Mouse (Mus musculus) forebrain, embryonic 10.5 days (tissue): ENCODE data around the gene Gtf2ird2. TPM values are rescaled to one million over a fixed set of nuclear protein-coding genes. Genes with fewer than 3 reads are reported as not detected.
A peak's percentile ranks its signal among the peaks of the same experiment; 100 is the strongest.

Experiments used
- DNase-seq: peaks from one replicate; pipeline ENCODE4 v3.0.0-alpha.2; 2017; ENCODE audit warnings: low spot score; ENCODE audit errors: extremely low spot score
- H3K27ac ChIP-seq: fragments of 300-500 bp; sonication (generic); 2 replicates; pipeline ENCODE4 v1.5.1; 2016; ENCODE audit warnings: mild to moderate bottlenecking
- H3K27me3 ChIP-seq: fragments of 300-500 bp; sonication (generic); 2 replicates; pipeline ENCODE4 v1.6.1; 2016; ENCODE audit warnings: mild to moderate bottlenecking; ENCODE audit not compliant: poor library complexity, severe bottlenecking
- H3K36me3 ChIP-seq: fragments of 300-500 bp; sonication (generic); replicated peaks from 2 replicates; pipeline ENCODE4 v1.6.1; 2016; ENCODE audit warnings: mild to moderate bottlenecking, moderate library complexity
- H3K4me1 ChIP-seq: fragments of 300-500 bp; sonication (generic); 2 replicates; pipeline ENCODE4 v1.6.1; 2016
- H3K4me3 ChIP-seq: fragments of 300-500 bp; sonication (generic); 2 replicates; pipeline ENCODE4 v1.5.1; 2016; ENCODE audit warnings: mild to moderate bottlenecking, moderate library complexity
- H3K9me3 ChIP-seq: fragments of 300-500 bp; sonication (generic); 2 replicates; pipeline ENCODE4 v1.6.1; 2016; ENCODE audit warnings: mild to moderate bottlenecking, moderate library complexity
- WGBS: fragments of 180-500 bp; shearing (Covaris S2); methylation state at CpG from one replicate; pipeline ENCODE4 v1.1.7; 2016; 5-methylcytosine and 5-hydroxymethylcytosine counted together
- polyA plus RNA-seq: library from polyadenylated mRNA; unstranded; fragments of >200 nt; fragmentation: Nextera tagmentation; extraction: Ambion mirVana; gene quantifications from 2 replicates; pipeline ENCODE4 v1.2.1, GENCODE M21; 2016

The Gtf2ird2 gene
- polyA plus RNA-seq, 1 experiment from 2014 or later = 7.6 TPM

- H3K36me3 ChIP-seq = no peaks in the 10 kb centered on the region
- H3K9me3 ChIP-seq = no peaks in the 10 kb centered on the region
- peak; percentile 59 for DNase-seq
- 43% methylated on average over 11 of the region's 11 CpGs for WGBS
- peak overlapping the region; percentile 75 for H3K27ac ChIP-seq
- H3K4me1 ChIP-seq = peaks cover 27% of the 10 kb centered on the region
- H3K27me3 ChIP-seq = peaks cover 13% of the 10 kb centered on the region
- no peak overlapping the region for H3K4me3 ChIP-seq
Measured at GRCm38 (mm10) chr5:134227574-134228248, 43.9 kb downstream of the Gtf2ird2 start.

DNA sequence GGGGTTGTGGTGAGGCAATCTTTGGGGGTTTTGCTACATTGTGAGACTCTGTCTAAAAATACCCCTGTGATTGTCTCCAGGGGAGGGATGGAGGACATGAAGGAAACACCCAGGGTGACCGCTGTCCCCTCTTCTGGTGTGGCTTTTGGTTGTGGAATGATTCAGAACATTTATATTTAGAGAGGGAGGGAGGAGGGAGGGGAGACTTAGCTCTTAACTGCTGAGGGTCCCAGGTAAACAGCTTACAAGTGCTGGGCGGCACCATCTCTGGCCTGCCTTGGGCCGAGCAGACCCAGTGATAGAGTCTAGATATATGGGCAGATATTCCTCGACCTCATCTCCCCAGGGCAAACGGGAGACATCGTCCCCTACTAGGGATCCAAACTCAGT is 44.4 kb downstream of the Gtf2ird2 start:
- Histone ChIP-seq H3K4me1 (peaks cover 32% of the 10 kb centered on the region), H3K27ac (peak overlapping the region; percentile 59), H3K36me3 (no peaks in the 10 kb centered on the region), H3K4me3 (no peak overlapping the region), H3K9me3 (no peaks in the 10 kb centered on the region), H3K27me3 (peaks cover 8% of the 10 kb centered on the region)
- 89% methylated on average over 6 of the region's 6 CpGs for WGBS
- no peak for DNase-seq

DNA sequence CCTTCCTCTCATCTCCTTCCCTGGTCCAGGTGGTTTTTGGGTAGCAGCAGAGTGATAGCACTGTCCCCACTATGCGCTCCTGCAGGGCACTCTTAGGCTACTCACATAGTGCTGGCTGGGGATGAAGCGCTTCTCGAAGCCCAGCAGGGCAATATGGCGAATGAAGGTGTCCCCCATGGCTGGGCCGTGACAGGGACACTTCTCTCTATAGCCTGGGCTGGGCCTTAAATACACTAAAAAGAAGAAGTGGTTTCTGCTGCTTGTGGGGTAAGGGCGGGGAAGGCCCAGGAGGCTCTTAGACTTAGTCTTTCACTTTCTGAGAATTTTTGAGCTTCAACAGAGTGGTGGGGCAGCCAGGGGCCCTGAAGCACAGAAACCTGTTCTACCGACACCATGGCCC is 45.6 kb downstream of the Gtf2ird2 start, which contains the start of gene Ncf1:
Ncf1 (minus strand) TSS at position 235 of the 400 bp plus-strand sequence.
- H3K4me1 ChIP-seq = peaks cover 43% of the 10 kb centered on the region
- H3K36me3 ChIP-seq = no peaks in the 10 kb centered on the region
- H3K4me3 ChIP-seq = no peak within 1 kb of the TSS
- H3K9me3 ChIP-seq = no peaks in the 10 kb centered on the region
- no peak for DNase-seq
- H3K27ac ChIP-seq = peak within 1 kb of the TSS; percentile 59; the same call in 1 of the 2 replicates
- WGBS = 84% methylated on average over 7 of the region's 7 CpGs
- H3K27me3 ChIP-seq = no peaks in the 10 kb centered on the region

- Histone ChIP-seq H3K4me3 (no peak overlapping the region), H3K4me1 (peaks cover 51% of the 10 kb centered on the region), H3K9me3 (no peaks in the 10 kb centered on the region), H3K27ac (no peak overlapping the region), H3K36me3 (peaks cover 19% of the 10 kb centered on the region), H3K27me3 (no peaks in the 10 kb centered on the region)
- WGBS = 90% methylated on average over 5 of the region's 5 CpGs
- DNase-seq = no peak
Measured at GRCm38 (mm10) chr5:134231376-134231775, 47.6 kb downstream of the Gtf2ird2 start.

DNA sequence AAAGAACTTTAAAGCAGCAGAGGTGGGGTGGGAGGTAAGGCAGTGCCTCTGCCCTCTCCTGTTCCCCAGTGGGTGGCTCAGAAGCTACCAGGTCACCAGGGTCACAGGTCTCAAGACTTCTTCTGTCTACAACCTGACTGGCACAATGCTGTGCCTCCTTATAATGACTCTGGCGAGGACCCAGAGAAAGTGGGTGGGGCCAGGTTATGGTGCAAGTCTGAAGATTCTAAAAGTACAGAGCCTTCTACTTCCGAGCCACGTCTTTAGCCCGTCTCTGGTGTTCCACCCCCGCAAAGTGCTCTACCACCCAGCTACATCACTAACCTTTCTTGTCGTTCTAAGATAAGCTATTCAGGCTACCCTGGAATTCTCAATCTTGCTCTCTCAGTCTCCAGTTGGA is 48.3 kb downstream of the Gtf2ird2 start:
- Histone ChIP-seq H3K27ac (0 out of 2 replicates have a peak overlapping the region, but pooled peaks have one; percentile 32), H3K4me3 (no peak overlapping the region), H3K27me3 (no peaks in the 10 kb centered on the region), H3K36me3 (peaks cover 26% of the 10 kb centered on the region), H3K4me1 (peaks cover 44% of the 10 kb centered on the region), H3K9me3 (no peaks in the 10 kb centered on the region)
- no peak for DNase-seq
- WGBS = 83% methylated on average over 6 of the region's 6 CpGs

DNA sequence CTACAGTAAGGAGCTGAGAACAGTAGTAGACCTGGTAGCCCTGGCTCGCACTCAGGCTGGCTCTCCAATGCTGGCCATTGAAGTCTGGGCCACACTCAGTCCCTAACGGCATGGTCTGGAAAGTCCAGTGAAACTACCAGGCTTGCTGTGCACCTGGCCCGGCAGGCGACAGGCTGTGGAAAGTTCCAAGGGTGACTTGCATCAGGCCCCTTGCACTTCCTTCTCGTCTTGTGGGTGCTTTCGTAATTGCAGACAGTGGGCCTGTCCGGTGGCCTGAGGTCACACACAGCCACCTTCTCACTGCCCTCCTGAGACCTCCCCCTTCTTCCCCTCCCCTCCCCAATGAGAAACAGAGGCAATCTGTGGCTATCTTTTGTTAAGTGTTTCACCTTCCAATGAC is 48.7 kb downstream of the Gtf2ird2 start:
- H3K27ac ChIP-seq = 0 out of 2 replicates have a peak overlapping the region, but pooled peaks have one; percentile 32

DNA sequence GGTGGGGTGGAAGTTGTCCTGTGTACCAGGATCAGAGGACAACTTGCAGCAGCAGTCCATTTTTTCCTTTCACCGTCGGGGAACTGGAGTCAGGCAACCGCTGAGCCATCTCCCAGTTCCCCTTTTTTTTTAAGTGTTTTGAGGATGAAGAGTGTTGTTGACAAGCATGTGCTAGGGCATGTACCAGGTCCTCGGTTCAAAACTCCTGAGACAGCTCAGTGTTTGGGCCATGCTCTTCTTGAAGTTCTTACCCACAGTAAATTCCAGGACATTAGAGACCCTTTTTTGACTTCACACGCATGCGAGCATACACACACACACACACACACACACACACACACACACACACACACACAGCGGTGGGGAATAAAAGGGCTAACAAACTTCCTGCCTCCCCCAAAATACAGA is 49.4 kb downstream of the Gtf2ird2 start:
- Histone ChIP-seq H3K4me3 (no peak overlapping the region), H3K27ac (peak overlapping the region; percentile 54; the same call in 1 of the 2 replicates), H3K36me3 (peaks cover 38% of the 10 kb centered on the region), H3K9me3 (no peaks in the 10 kb centered on the region), H3K27me3 (no peaks in the 10 kb centered on the region), H3K4me1 (peaks cover 38% of the 10 kb centered on the region)
- DNase-seq = no peak
- WGBS = 78% methylated on average over 7 of the region's 7 CpGs

More for the DNA sequence above, 48.7 kb downstream of the Gtf2ird2 start:
- Histone ChIP-seq H3K4me3 (no peak overlapping the region), H3K36me3 (peaks cover 31% of the 10 kb centered on the region), H3K9me3 (no peaks in the 10 kb centered on the region), H3K4me1 (peaks cover 40% of the 10 kb centered on the region), H3K27me3 (no peaks in the 10 kb centered on the region)
- no peak for DNase-seq
- 58% methylated on average over 7 of the region's 7 CpGs for WGBS

DNA sequence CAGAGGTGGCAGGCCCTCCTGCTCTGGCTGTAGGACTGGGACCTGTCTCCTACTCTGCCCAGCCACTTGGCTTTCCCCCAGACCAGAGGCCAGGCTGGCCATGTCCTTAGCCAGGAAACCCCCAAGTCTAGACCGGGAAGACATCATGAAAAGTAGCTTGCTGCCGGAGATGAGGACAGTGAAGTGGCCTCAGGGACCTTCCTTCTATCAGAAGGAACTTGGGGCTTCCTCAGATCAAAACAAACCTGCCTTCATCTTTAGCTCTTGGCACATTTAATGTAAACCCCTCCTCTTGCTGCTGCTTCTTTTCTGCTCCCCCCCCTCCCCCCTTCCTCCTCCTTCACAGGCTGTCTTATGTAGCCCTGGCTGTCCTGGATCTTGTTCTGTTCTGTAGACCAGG is 50.4 kb downstream of the Gtf2ird2 start:
- Histone ChIP-seq H3K27me3 (no peaks in the 10 kb centered on the region), H3K9me3 (no peaks in the 10 kb centered on the region), H3K36me3 (peaks cover 47% of the 10 kb centered on the region), H3K4me3 (no peak overlapping the region), H3K27ac (peak overlapping the region; percentile 54), H3K4me1 (peaks cover 47% of the 10 kb centered on the region)
- DNase-seq = no peak
- 78% methylated on average over 2 of the region's 2 CpGs for WGBS

- peak overlapping the region; percentile 31; the same call in 1 of the 2 replicates for H3K27ac ChIP-seq
Measured at GRCm38 (mm10) chr5:134235111-134235510, 51.3 kb downstream of the Gtf2ird2 start.

GRCm38 (mm10) chr5:134236241-134236640 is 52.4 kb downstream of the Gtf2ird2 start:
- Histone ChIP-seq H3K27me3 (no peaks in the 10 kb centered on the region), H3K4me1 (peaks cover 51% of the 10 kb centered on the region), H3K4me3 (no peak overlapping the region), H3K36me3 (peaks cover 68% of the 10 kb centered on the region), H3K9me3 (no peaks in the 10 kb centered on the region), H3K27ac (no peak overlapping the region)
- WGBS = 94% methylated on average over 3 of the region's 3 CpGs
- no peak for DNase-seq

More at GRCm38 (mm10) chr5:134235111-134235510, 51.3 kb downstream of the Gtf2ird2 start:
- Histone ChIP-seq H3K9me3 (no peaks in the 10 kb centered on the region), H3K4me3 (no peak overlapping the region), H3K36me3 (peaks cover 56% of the 10 kb centered on the region), H3K4me1 (peaks cover 51% of the 10 kb centered on the region), H3K27me3 (no peaks in the 10 kb centered on the region)
- WGBS = 66% methylated on average over 6 of the region's 6 CpGs
- no peak for DNase-seq

DNA sequence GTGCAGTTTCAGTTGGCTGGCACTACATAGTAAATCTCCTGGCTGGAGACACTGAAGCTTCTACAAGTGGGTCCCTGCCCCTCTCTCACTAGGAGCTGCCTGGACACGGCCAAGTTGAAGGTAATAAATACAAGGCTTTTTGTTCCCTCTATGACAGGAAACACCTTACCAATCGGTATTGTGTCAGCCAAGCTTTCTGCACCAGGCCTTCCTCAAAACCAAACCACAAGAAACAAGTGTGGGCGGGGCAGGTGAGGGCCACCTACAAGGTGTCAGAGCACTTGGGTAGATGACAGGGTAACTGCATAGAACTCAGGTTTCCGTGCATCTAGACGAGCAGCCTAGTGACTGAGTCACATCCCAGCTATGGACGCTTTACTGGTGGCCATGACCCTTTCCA is 53.0 kb downstream of the Gtf2ird2 start:
- Histone ChIP-seq H3K4me3 (no peak overlapping the region), H3K27me3 (no peaks in the 10 kb centered on the region), H3K36me3 (peaks cover 73% of the 10 kb centered on the region), H3K27ac (no peak overlapping the region), H3K4me1 (peaks cover 51% of the 10 kb centered on the region), H3K9me3 (no peaks in the 10 kb centered on the region)
- DNase-seq = no peak
- WGBS = 96% methylated on average over 6 of the region's 6 CpGs

DNA sequence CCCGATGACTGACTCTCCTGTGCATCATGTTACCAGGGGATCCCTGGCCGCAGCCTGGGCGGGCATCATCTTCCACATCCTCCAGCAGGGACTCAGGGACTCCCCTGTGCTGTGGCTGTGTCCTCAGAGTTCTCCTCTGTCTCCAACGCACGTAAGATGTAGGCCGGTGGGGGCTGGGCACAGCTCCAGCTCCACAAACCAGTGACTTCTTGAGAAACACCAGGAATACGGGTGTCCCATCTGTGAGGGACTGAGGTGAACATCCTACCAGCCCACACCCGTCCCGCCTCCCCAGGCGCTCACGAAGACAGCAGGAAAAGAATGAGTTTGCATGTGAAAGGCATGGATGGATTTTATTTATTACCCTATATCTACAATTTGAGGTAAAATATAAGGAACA is 53.7 kb downstream of the Gtf2ird2 start:
- WGBS = 96% methylated on average over 11 of the region's 11 CpGs
- Histone ChIP-seq H3K9me3 (no peaks in the 10 kb centered on the region), H3K36me3 (peaks cover 80% of the 10 kb centered on the region), H3K27me3 (no peaks in the 10 kb centered on the region), H3K27ac (peak overlapping the region; percentile 84), H3K4me1 (peaks cover 49% of the 10 kb centered on the region), H3K4me3 (no peak overlapping the region)
- DNase-seq = no peak

- H3K27me3 ChIP-seq = no peaks in the 10 kb centered on the region
- peaks cover 42% of the 10 kb centered on the region for H3K4me1 ChIP-seq
- H3K27ac ChIP-seq = peak overlapping the region; percentile 84
- no peaks in the 10 kb centered on the region for H3K9me3 ChIP-seq
- peak; percentile 75 for DNase-seq
- H3K4me3 ChIP-seq = no peak overlapping the region; the same call in 1 of the 2 replicates
- 61% methylated on average over 28 of the region's 28 CpGs for WGBS
- peaks cover 87% of the 10 kb centered on the region for H3K36me3 ChIP-seq
Measured at GRCm38 (mm10) chr5:134237936-134238760, 54.3 kb downstream of the Gtf2ird2 start.
